Mouse (Mus musculus): ENCODE measurements around the gene Surf1.

GRCm38 (mm10) chr2:26956811-26957487, 40.6 kb upstream of the Surf1 start:
- TF ChIP-seq EP300 (IDR thresholded peaks at IDR 0.05; ENCODE audit: low read depth) = no peak
- no peak for TF ChIP-seq CTCF (IDR thresholded peaks at IDR 0.05; ENCODE audit: low read depth)
